Mouse (Mus musculus) testis, adult 2 months (tissue): ENCODE measurements around the gene Dhfr. TPM values are rescaled to one million over a fixed set of nuclear protein-coding genes. Genes with fewer than 3 reads are reported as not detected.

Source experiments
- H3K27ac ChIP-seq: fragments of 200-500 bp; 2 replicates; pipeline ENCODE4 v1.5.1; 2012; ENCODE audit warnings: low read depth, low read length; ENCODE audit not compliant: control insufficient read depth, insufficient read depth
- H3K27me3 ChIP-seq: fragments of 200-500 bp; 2 replicates; pipeline ENCODE4 v1.6.1; 2012; ENCODE audit warnings: mild to moderate bottlenecking, low read length, moderate library complexity; ENCODE audit not compliant: control insufficient read depth, insufficient read depth
- H3K36me3 ChIP-seq: fragments of 200-500 bp; 2 replicates; pipeline ENCODE4 v1.6.1; 2012; ENCODE audit warnings: mild to moderate bottlenecking, low read length; ENCODE audit not compliant: control insufficient read depth, insufficient read depth
- H3K4me1 ChIP-seq: fragments of 200-500 bp; 2 replicates; pipeline ENCODE4 v1.6.1; 2012; ENCODE audit warnings: low read length; ENCODE audit not compliant: control insufficient read depth, insufficient read depth
- H3K4me3 ChIP-seq: fragments of 200-500 bp; 2 replicates; pipeline ENCODE4 v1.5.1; 2012; ENCODE audit warnings: low read depth, mild to moderate bottlenecking, low read length, moderate library complexity, mixed read lengths; ENCODE audit not compliant: control insufficient read depth
- CTCF ChIP-seq: fragments of 200-500 bp; IDR thresholded peaks from 2 replicates; pipeline ENCODE4 v1.5.1; 2012; ENCODE audit warnings: low read depth, mild to moderate bottlenecking, inconsistent platforms, low read length, moderate library complexity; ENCODE audit not compliant: control insufficient read depth, insufficient read depth, insufficient replicate concordance
- POLR2A ChIP-seq: fragments of 200-500 bp; IDR thresholded peaks from 2 replicates; pipeline ENCODE4 v1.6.1; 2012; ENCODE audit warnings: low read depth, mild to moderate bottlenecking, inconsistent platforms, low read length, moderate library complexity; ENCODE audit not compliant: control insufficient read depth
- polyA plus RNA-seq: library from polyadenylated mRNA; depleted of rRNA; stranded (reverse); fragments of >200 nt; gene quantifications from 2 replicates; pipeline ENCODE4 v1.2.3, GENCODE M21; 2012; rRNA removed

Dhfr gene
- 0.77 and 0.79 TPM in 2 replicates for polyA plus RNA-seq

DNA sequence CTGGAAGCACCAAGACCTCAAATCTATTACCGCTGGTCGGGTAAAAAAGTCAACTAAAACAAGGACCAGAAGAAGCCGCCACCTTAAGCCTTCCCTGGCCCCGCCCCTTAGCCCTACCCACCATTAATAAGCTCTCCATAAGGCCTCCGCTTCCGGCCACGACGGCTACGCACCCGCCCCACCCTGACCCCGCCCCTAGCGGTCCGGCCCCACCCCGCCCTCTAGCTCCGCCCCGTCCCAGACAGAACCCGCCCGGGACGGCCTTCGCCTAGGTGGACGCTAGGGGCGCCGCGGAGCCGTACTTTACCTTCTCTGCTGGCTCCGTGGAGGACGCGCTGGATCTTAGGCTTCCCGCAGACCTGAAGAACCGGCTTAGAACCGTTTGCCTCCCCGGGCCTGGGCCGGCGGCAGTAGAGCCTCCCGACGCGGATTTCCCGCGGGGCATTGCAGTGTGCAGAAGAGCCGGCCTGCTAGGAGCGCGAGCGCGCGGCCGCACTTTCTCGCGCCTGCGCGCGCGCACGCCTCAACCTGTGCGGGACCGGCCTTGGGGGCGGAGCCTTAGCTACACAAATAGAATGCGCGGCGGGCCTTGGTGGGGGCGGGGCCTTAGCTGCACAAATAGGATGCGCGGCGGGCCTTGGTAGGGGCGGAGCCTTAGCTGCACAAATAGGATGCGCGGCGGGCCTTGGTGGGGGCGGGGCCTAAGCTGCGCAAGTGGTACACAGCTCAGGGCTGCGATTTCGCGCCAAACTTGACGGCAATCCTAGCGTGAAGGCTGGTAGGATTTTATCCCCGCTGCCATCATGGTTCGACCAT lies at the start of gene Dhfr, which contains the start of gene Msh3:
Dhfr (plus strand) TSS at position 271 of the 816 bp plus-strand sequence.
Msh3 (minus strand) TSS at position 548 of the 816 bp plus-strand sequence.
- peak within 1 kb of the TSS; percentile 79 for H3K27ac ChIP-seq

DNA sequence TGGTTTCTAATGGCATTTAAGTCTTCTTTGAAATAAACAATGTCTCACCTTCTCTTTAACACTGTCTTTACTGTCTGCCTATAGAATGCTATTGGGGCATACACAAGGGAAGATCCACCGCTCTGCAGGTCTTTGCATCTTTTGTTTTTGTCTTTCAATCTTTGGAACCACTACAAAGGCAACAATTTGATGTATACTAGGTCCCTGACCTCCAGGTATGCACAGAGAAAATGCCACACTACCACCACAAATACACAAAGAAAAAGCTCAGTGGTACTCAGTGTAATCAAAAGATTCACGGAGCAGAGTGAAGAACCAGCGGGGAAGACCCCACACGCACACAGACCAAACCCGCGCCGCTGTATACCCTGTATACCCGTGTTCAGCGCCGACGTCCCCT lies 48.8 kb upstream of the Dhfr start, which contains the start of gene Gm20379:
Gm20379 (plus strand) TSS at position 301 of the 400 bp plus-strand sequence.
- Histone ChIP-seq H3K4me3 (no peak within 1 kb of the TSS), H3K36me3 (no peaks in the 10 kb centered on the region; the same call in 1 of the 2 replicates), H3K4me1 (no peaks in the 10 kb centered on the region), H3K27ac (no peak within 1 kb of the TSS), H3K27me3 (no peaks in the 10 kb centered on the region)
- TF ChIP-seq POLR2A (no peak), CTCF (no peak)

More for the DNA sequence above, at the start of gene Dhfr, which contains the start of gene Msh3:
- H3K36me3 ChIP-seq: no peaks in the 10 kb centered on the region
- peak within 1 kb of the TSS; percentile 87 for H3K4me3 ChIP-seq
- TF ChIP-seq CTCF (peak; percentile 79), POLR2A (peak; percentile 38)
- peaks cover 4% of the 10 kb centered on the region for H3K4me1 ChIP-seq
- H3K27me3 ChIP-seq: no peaks in the 10 kb centered on the region

DNA sequence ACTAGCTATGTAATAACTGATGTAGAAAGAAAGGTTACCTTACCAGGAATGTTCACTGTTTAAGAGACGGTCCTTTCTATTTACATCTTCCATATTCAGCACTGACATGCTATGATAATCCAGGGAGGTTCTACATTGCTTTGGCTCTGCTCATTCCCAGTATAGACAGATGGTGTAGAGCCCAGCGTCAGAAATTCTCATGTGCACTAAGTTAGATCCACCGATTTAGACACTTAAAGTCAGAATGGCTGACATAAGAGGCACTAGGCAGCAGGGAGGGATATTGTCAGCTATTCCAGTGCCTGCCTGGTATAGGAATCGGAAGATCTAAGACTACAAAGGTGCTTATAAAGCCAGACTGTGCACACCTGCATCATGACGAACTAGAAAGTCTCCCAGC lies 39.9 kb upstream of the Dhfr start:
- no peaks in the 10 kb centered on the region for H3K27me3 ChIP-seq
- no peak overlapping the region for H3K4me3 ChIP-seq
- no peak for TF ChIP-seq POLR2A
- TF ChIP-seq CTCF: no peak
- H3K4me1 ChIP-seq: no peaks in the 10 kb centered on the region
- H3K36me3 ChIP-seq: no peaks in the 10 kb centered on the region
- H3K27ac ChIP-seq: no peak overlapping the region

DNA sequence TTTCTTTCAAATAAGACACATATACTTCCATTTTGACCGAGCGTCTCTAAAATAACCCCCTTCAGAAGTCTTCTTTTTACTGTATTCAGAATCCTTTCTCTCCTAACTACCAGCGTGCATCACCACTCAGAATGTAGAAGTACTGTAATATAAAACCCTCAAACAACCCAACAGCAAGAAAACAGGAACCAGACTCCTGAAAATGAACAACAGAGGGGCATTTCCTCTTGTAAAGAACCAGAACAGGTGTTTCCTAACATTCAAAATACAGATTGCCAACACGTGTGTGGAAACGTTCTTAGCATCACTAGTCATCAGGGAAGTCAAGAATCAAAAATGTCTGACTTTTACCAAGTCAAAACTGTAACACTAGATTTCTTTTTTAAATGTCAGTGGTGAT lies 33.8 kb upstream of the Dhfr start:
- no peaks in the 10 kb centered on the region for H3K36me3 ChIP-seq
- TF ChIP-seq POLR2A: no peak
- no peak for TF ChIP-seq CTCF
- no peaks in the 10 kb centered on the region for H3K27me3 ChIP-seq

DNA sequence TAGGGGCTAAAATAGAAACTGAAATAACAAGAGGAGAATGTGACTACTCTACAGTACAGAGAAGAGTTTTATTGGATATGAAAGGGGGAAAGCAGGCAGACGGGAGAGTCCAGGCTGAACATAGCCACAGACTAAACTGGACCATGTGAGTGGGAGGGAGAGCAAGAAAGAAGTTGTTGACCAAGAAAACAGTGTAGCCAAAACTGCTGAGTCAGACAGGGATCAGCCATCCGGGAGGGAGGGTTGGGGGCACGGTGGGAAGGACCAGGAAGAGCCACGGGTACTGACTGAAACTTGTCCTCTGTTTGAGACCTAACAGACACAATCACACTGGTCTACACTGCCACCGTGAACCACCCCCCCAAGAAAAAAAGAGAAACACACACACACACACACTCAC lies 28.5 kb upstream of the Dhfr start:
- no peak for TF ChIP-seq CTCF
- TF ChIP-seq POLR2A: no peak
- no peaks in the 10 kb centered on the region for H3K27me3 ChIP-seq
- no peak overlapping the region for H3K4me3 ChIP-seq

More for the DNA sequence above, 33.8 kb upstream of the Dhfr start:
- no peaks in the 10 kb centered on the region for H3K4me1 ChIP-seq
- H3K27ac ChIP-seq: no peak overlapping the region
- no peak overlapping the region for H3K4me3 ChIP-seq

DNA sequence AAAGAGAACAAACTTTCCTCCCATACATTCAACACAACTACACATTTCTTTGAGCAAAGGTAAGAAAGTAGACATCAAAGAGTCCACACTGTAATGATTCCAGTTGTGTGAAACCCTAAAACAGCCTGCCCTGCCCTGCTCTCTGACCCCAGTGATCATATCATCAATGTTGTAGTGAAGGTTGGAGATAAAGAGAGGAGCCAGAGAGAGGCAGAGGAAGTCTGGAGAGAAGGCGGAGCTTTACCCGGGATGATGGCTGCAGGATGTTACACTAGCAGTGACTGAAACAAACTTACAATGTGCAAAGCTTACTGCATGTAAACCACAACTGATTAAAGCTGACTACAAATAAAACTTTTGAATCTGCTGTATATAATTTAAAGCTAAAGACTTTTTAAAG lies 26.5 kb upstream of the Dhfr start:
- Histone ChIP-seq H3K4me3 (no peak overlapping the region), H3K27me3 (no peaks in the 10 kb centered on the region), H3K36me3 (no peaks in the 10 kb centered on the region), H3K4me1 (no peaks in the 10 kb centered on the region), H3K27ac (no peak overlapping the region)
- TF ChIP-seq CTCF: no peak
- no peak for TF ChIP-seq POLR2A

More for the DNA sequence above, 28.5 kb upstream of the Dhfr start:
- no peaks in the 10 kb centered on the region for H3K4me1 ChIP-seq
- H3K27ac ChIP-seq: no peak overlapping the region
- H3K36me3 ChIP-seq: no peaks in the 10 kb centered on the region

DNA sequence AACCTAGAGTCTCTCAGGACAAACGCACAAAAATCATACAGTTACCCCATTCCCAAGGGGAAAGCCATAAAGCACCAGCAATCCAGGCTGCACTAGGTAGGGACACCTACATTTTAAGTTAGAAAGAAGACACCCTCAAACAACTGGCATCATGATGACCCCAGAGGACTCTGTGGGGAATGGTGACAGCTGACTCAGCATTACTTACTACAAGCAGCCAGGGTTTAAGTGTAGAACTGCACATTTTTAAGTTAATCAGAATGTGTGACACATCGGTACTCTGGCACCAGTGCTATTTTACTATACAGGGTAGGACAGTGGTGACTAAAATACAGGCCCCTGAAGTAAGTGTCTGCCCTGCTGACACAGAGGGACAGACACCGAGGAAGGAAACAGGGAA lies 23.9 kb upstream of the Dhfr start:
- Histone ChIP-seq H3K4me1 (no peaks in the 10 kb centered on the region), H3K27ac (no peak overlapping the region), H3K4me3 (no peak overlapping the region), H3K36me3 (no peaks in the 10 kb centered on the region), H3K27me3 (no peaks in the 10 kb centered on the region)
- TF ChIP-seq POLR2A (no peak), CTCF (no peak)
